Mouse (Mus musculus): ENCODE data around the gene Pop7. TPM values are rescaled to one million over a fixed set of nuclear protein-coding genes. Genes with fewer than 3 reads are reported as not detected.
A peak's percentile ranks its signal among the peaks of the same experiment; 100 is the strongest.

The Pop7 gene
- polyA plus RNA-seq, 1 experiment = 7.1 TPM

GRCm38 (mm10) chr5:137485071-137485850 is 17.1 kb downstream of the Pop7 start:
- Histone ChIP-seq H3K4me3 (replicated peaks) (peak overlapping the region; percentile 35), H3K9me3 (ENCODE audit: control insufficient read depth, low read length) (no peaks in the 10 kb centered on the region; the same call in 1 of the 2 replicates), H3K4me1 (ENCODE audit: control insufficient read depth) (no peaks in the 10 kb centered on the region), H3K36me3 (ENCODE audit: control insufficient read depth) (no peaks in the 10 kb centered on the region), H3K27me3 (ENCODE audit: control insufficient read depth) (peaks cover 26% of the 10 kb centered on the region)
- no peak for TF ChIP-seq GATA1 (IDR thresholded peaks at IDR 0.05; ENCODE audit: low read length)
- TF ChIP-seq TAL1 (IDR thresholded peaks at IDR 0.05; ENCODE audit: low read length) = no peak

- no peak for TF ChIP-seq GATA1 (IDR thresholded peaks at IDR 0.05; ENCODE audit: low read length)
- TF ChIP-seq TAL1 (IDR thresholded peaks at IDR 0.05; ENCODE audit: low read length) = no peak
- Histone ChIP-seq H3K9me3 (ENCODE audit: control insufficient read depth, low read length) (no peaks in the 10 kb centered on the region), H3K4me3 (replicated peaks) (no peak overlapping the region), H3K4me1 (ENCODE audit: control insufficient read depth) (no peaks in the 10 kb centered on the region), H3K27me3 (ENCODE audit: control insufficient read depth) (peaks cover 23% of the 10 kb centered on the region), H3K36me3 (ENCODE audit: control insufficient read depth) (no peaks in the 10 kb centered on the region)
Measured at GRCm38 (mm10) chr5:137481897-137482296, 20.4 kb downstream of the Pop7 start.

GRCm38 (mm10) chr5:137481138-137481537 is 21.2 kb downstream of the Pop7 start:
- no peaks in the 10 kb centered on the region for H3K36me3 ChIP-seq (ENCODE audit: control insufficient read depth)
- H3K27me3 ChIP-seq (ENCODE audit: control insufficient read depth) = peaks cover 16% of the 10 kb centered on the region
- H3K9me3 ChIP-seq (ENCODE audit: control insufficient read depth, low read length) = no peaks in the 10 kb centered on the region
- no peaks in the 10 kb centered on the region for H3K4me1 ChIP-seq (ENCODE audit: control insufficient read depth)
- TF ChIP-seq GATA1 (IDR thresholded peaks at IDR 0.05; ENCODE audit: low read length) (no peak), TAL1 (IDR thresholded peaks at IDR 0.05; ENCODE audit: low read length) (no peak)
- no peak overlapping the region for H3K4me3 ChIP-seq (replicated peaks)

GRCm38 (mm10) chr5:137476964-137477363 is 25.4 kb downstream of the Pop7 start, which contains the start of gene Zan:
Zan (minus strand) TSS chr5:137477064.
- Histone ChIP-seq H3K9me3 (ENCODE audit: control insufficient read depth, low read length) (no peaks in the 10 kb centered on the region), H3K27me3 (ENCODE audit: control insufficient read depth) (no peaks in the 10 kb centered on the region; the same call in 1 of the 2 replicates), H3K4me3 (replicated peaks) (no peak within 1 kb of the TSS), H3K4me1 (ENCODE audit: control insufficient read depth) (peaks cover 3% of the 10 kb centered on the region; the same call in 1 of the 2 replicates), H3K36me3 (ENCODE audit: control insufficient read depth) (no peaks in the 10 kb centered on the region)
- TF ChIP-seq TAL1 (IDR thresholded peaks at IDR 0.05; ENCODE audit: low read length) = no peak
- no peak for TF ChIP-seq GATA1 (IDR thresholded peaks at IDR 0.05; ENCODE audit: low read length)

GRCm38 (mm10) chr5:137474351-137474750 is 28.0 kb downstream of the Pop7 start:
- H3K9me3 ChIP-seq (ENCODE audit: control insufficient read depth, low read length) = no peaks in the 10 kb centered on the region
- peaks cover 3% of the 10 kb centered on the region; the same call in 1 of the 2 replicates for H3K4me1 ChIP-seq (ENCODE audit: control insufficient read depth)
- no peak for TF ChIP-seq TAL1 (IDR thresholded peaks at IDR 0.05; ENCODE audit: low read length)
- no peak for TF ChIP-seq GATA1 (IDR thresholded peaks at IDR 0.05; ENCODE audit: low read length)
- H3K36me3 ChIP-seq (ENCODE audit: control insufficient read depth) = no peaks in the 10 kb centered on the region
- H3K4me3 ChIP-seq (replicated peaks) = no peak overlapping the region
- H3K27me3 ChIP-seq (ENCODE audit: control insufficient read depth) = no peaks in the 10 kb centered on the region

GRCm38 (mm10) chr5:137472252-137472904 is 29.9 kb downstream of the Pop7 start:
- no peaks in the 10 kb centered on the region for H3K36me3 ChIP-seq (ENCODE audit: control insufficient read depth)
- H3K4me1 ChIP-seq (ENCODE audit: control insufficient read depth) = peaks cover 3% of the 10 kb centered on the region; the same call in 1 of the 2 replicates
- no peak overlapping the region for H3K4me3 ChIP-seq (replicated peaks)
- H3K9me3 ChIP-seq (ENCODE audit: control insufficient read depth, low read length) = no peaks in the 10 kb centered on the region
- no peak for TF ChIP-seq TAL1 (IDR thresholded peaks at IDR 0.05; ENCODE audit: low read length)
- TF ChIP-seq GATA1 (IDR thresholded peaks at IDR 0.05; ENCODE audit: low read length) = no peak
- no peaks in the 10 kb centered on the region for H3K27me3 ChIP-seq (ENCODE audit: control insufficient read depth)

GRCm38 (mm10) chr5:137466946-137467345 is 35.4 kb downstream of the Pop7 start:
- H3K36me3 ChIP-seq (ENCODE audit: control insufficient read depth) = no peaks in the 10 kb centered on the region
- H3K9me3 ChIP-seq (ENCODE audit: control insufficient read depth, low read length) = no peaks in the 10 kb centered on the region
- H3K4me3 ChIP-seq (replicated peaks) = no peak overlapping the region
- TF ChIP-seq GATA1 (IDR thresholded peaks at IDR 0.05; ENCODE audit: low read length) (no peak), TAL1 (IDR thresholded peaks at IDR 0.05; ENCODE audit: low read length) (no peak)
- peaks cover under 1% of the 10 kb centered on the region; the same call in 1 of the 2 replicates for H3K4me1 ChIP-seq (ENCODE audit: control insufficient read depth)
- H3K27me3 ChIP-seq (ENCODE audit: control insufficient read depth) = no peaks in the 10 kb centered on the region

- Histone ChIP-seq H3K27me3 (ENCODE audit: control insufficient read depth) (no peaks in the 10 kb centered on the region), H3K9me3 (ENCODE audit: control insufficient read depth, low read length) (no peaks in the 10 kb centered on the region), H3K4me3 (replicated peaks) (no peak overlapping the region), H3K36me3 (ENCODE audit: control insufficient read depth) (no peaks in the 10 kb centered on the region), H3K4me1 (ENCODE audit: control insufficient read depth) (no peaks in the 10 kb centered on the region)
- TF ChIP-seq TAL1 (IDR thresholded peaks at IDR 0.05; ENCODE audit: low read length) (no peak), GATA1 (IDR thresholded peaks at IDR 0.05; ENCODE audit: low read length) (no peak)
Measured at GRCm38 (mm10) chr5:137465049-137465448, 37.3 kb downstream of the Pop7 start.

GRCm38 (mm10) chr5:137455866-137456591 is 46.3 kb downstream of the Pop7 start:
- no peaks in the 10 kb centered on the region for H3K36me3 ChIP-seq (ENCODE audit: control insufficient read depth)
- no peaks in the 10 kb centered on the region for H3K27me3 ChIP-seq (ENCODE audit: control insufficient read depth)
- TF ChIP-seq GATA1 (IDR thresholded peaks at IDR 0.05; ENCODE audit: low read length) (no peak), TAL1 (IDR thresholded peaks at IDR 0.05; ENCODE audit: low read length) (no peak)

More at GRCm38 (mm10) chr5:137455866-137456591, 46.3 kb downstream of the Pop7 start:
- H3K4me3 ChIP-seq (replicated peaks) = no peak overlapping the region
- H3K9me3 ChIP-seq (ENCODE audit: control insufficient read depth, low read length) = no peaks in the 10 kb centered on the region
- no peaks in the 10 kb centered on the region for H3K4me1 ChIP-seq (ENCODE audit: control insufficient read depth)
